Mouse (Mus musculus) testis, postnatal 14 days (tissue): Measurements from ENCODE around the gene Mast4.
A peak's percentile ranks its signal among the peaks of the same experiment; 100 is the strongest.
"Not testable (repeated sequence)": the region's sequence is repeated elsewhere in the genome, so short reads cannot be mapped to it uniquely, and the experiment has no call there.

ENCODE experiments used
- DNase-seq: peaks from one replicate; pipeline ENCODE4 v3.0.0; 2021; ENCODE audit warnings: low spot score

The Mast4 gene

GRCm38 (mm10) chr13:103334392-103334686, at the start of gene Mast4:
TSS of gene Mast4 (minus strand) at chr13:103334497.
- peak; percentile 90 for DNase-seq

GRCm38 (mm10) chr13:103374495-103374894, 40.2 kb upstream of the Mast4 start:
- DNase-seq, result no peak

GRCm38 (mm10) chr13:103369194-103369593, 34.9 kb upstream of the Mast4 start:
- DNase-seq, result no peak

GRCm38 (mm10) chr13:103363181-103363580, 28.9 kb upstream of the Mast4 start:
- no peak for DNase-seq

- DNase-seq, result not testable (repeated sequence)
These were observed 23.1 kb upstream of the Mast4 start for GRCm38 (mm10) chr13:103357415-103357814.

GRCm38 (mm10) chr13:103356909-103357308, 22.6 kb upstream of the Mast4 start:
- DNase-seq, result not testable (repeated sequence)

- DNase-seq, result no peak
These were observed 20.4 kb upstream of the Mast4 start for GRCm38 (mm10) chr13:103354737-103355136.

GRCm38 (mm10) chr13:103344749-103345148, 10.5 kb upstream of the Mast4 start:
- no peak for DNase-seq

GRCm38 (mm10) chr13:103344006-103344720, 9.9 kb upstream of the Mast4 start:
- no peak for DNase-seq

GRCm38 (mm10) chr13:103341031-103341430, 6.7 kb upstream of the Mast4 start:
- DNase-seq, result no peak

GRCm38 (mm10) chr13:103338616-103339015, 4.3 kb upstream of the Mast4 start:
- no peak for DNase-seq

- no peak for DNase-seq
These were observed 1.9 kb upstream of the Mast4 start for GRCm38 (mm10) chr13:103336237-103336636.

- DNase-seq, result no peak
These were observed 594 bp upstream of the Mast4 start for GRCm38 (mm10) chr13:103334723-103335458.

GRCm38 (mm10) chr13:103333601-103334391, 501 bp downstream of the Mast4 start:
- peak; percentile 32 for DNase-seq

GRCm38 (mm10) chr13:103333153-103333552, 1.1 kb downstream of the Mast4 start:
- DNase-seq, result no peak

GRCm38 (mm10) chr13:103332731-103333130, 1.6 kb downstream of the Mast4 start:
- no peak for DNase-seq

- no peak for DNase-seq
These were observed 3.2 kb downstream of the Mast4 start for GRCm38 (mm10) chr13:103331096-103331495.

- DNase-seq, result no peak
These were observed 6.0 kb downstream of the Mast4 start for GRCm38 (mm10) chr13:103328299-103328698.

GRCm38 (mm10) chr13:103327843-103328242, 6.5 kb downstream of the Mast4 start:
- DNase-seq, result no peak

- DNase-seq, result no peak
These were observed 8.1 kb downstream of the Mast4 start for GRCm38 (mm10) chr13:103326186-103326585.

- DNase-seq, result no peak
These were observed 14.4 kb downstream of the Mast4 start for GRCm38 (mm10) chr13:103319881-103320280.

GRCm38 (mm10) chr13:103319317-103319716, 15.0 kb downstream of the Mast4 start:
- no peak for DNase-seq
